Mouse (Mus musculus) kidney, adult 2 months (tissue): Measurements from ENCODE around the gene Defb15. TPM values are rescaled to one million over a fixed set of nuclear protein-coding genes. Genes with fewer than 3 reads are reported as not detected.
"Not testable (repeated sequence)": the region's sequence is repeated elsewhere in the genome, so short reads cannot be mapped to it uniquely, and the experiment has no call there.

Experiments
- DNase-seq: peaks from one replicate; pipeline ENCODE4 v3.0.0; 2021
- H3K27ac ChIP-seq: fragments of 200-500 bp; 2 replicates; pipeline ENCODE4 v1.5.1; 2012; ENCODE audit warnings: low read depth, low read length, control low read depth, inconsistent platforms; ENCODE audit not compliant: insufficient read depth
- H3K27me3 ChIP-seq: fragments of 200-500 bp; replicated peaks from 2 replicates; pipeline ENCODE4 v1.6.1; 2012; ENCODE audit warnings: mild to moderate bottlenecking, moderate library complexity, low read length, inconsistent platforms; ENCODE audit not compliant: control insufficient read depth, insufficient read depth
- H3K36me3 ChIP-seq: fragments of 200-500 bp; 2 replicates; pipeline ENCODE4 v1.6.1; 2012; ENCODE audit warnings: mild to moderate bottlenecking, moderate library complexity, low read length, inconsistent platforms; ENCODE audit not compliant: control insufficient read depth, insufficient read depth
- H3K4me1 ChIP-seq: fragments of 200-500 bp; 2 replicates; pipeline ENCODE4 v1.6.1; 2011; ENCODE audit warnings: low read length; ENCODE audit not compliant: control insufficient read depth, insufficient read depth
- H3K4me3 ChIP-seq: fragments of 200-500 bp; 2 replicates; pipeline ENCODE4 v1.5.1; 2011; ENCODE audit warnings: mild to moderate bottlenecking, low read depth, low read length, control low read depth; ENCODE audit not compliant: insufficient read depth
- CTCF ChIP-seq: fragments of 200-500 bp; conservative IDR thresholded peaks from 2 replicates; pipeline ENCODE4 v1.5.1; 2011; ENCODE audit warnings: low read depth, mild to moderate bottlenecking, control low read depth, low read length, moderate library complexity, mixed read lengths; ENCODE audit not compliant: insufficient read depth, insufficient read length
- POLR2A ChIP-seq: fragments of 200-500 bp; IDR thresholded peaks from one replicate; pipeline ENCODE4 v1.6.1; 2011; ENCODE audit warnings: low read depth, low read length, control low read depth
- WGBS: fragments of 180-500 bp; shearing (Covaris S2); methylation state at CpG from one replicate; pipeline ENCODE4 v1.1.7; 2018; 5-methylcytosine and 5-hydroxymethylcytosine counted together
- polyA plus RNA-seq: library from polyadenylated mRNA; depleted of rRNA; stranded (reverse); fragments of >200 nt; gene quantifications from 2 replicates; pipeline ENCODE4 v1.2.3, GENCODE M21; 2012

Gene Defb15
- polyA plus RNA-seq, 1 experiment: not detected

DNA sequence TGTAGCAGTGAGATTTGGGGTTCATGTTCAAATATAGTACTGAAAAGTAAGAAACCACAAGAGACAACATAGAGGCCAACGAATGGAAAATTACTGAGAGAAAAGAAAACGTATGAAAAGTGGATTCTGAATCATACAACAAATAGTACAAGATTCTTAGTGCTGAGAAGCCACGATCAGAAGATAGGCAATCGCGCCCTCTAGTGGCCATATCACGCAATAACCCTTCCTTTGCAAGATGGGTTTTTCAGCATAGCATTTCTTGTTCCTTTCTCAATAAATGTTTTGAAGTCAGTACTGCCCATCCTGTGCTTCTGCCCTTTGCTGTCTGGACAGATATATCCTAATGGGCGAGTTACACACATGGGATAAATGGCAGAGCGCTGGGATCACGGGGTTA, 22.8 kb upstream of the Defb15 start:
- TF ChIP-seq CTCF: peak; percentile 68
- TF ChIP-seq POLR2A: no peak
- peak; percentile 51 for DNase-seq
- WGBS: 5% methylated on average over 9 of the region's 9 CpGs
- H3K36me3 ChIP-seq: no peaks in the 10 kb centered on the region
- H3K4me3 ChIP-seq: no peak overlapping the region
- no peak overlapping the region for H3K27ac ChIP-seq
- H3K4me1 ChIP-seq: no peaks in the 10 kb centered on the region
- no peaks in the 10 kb centered on the region for H3K27me3 ChIP-seq

DNA sequence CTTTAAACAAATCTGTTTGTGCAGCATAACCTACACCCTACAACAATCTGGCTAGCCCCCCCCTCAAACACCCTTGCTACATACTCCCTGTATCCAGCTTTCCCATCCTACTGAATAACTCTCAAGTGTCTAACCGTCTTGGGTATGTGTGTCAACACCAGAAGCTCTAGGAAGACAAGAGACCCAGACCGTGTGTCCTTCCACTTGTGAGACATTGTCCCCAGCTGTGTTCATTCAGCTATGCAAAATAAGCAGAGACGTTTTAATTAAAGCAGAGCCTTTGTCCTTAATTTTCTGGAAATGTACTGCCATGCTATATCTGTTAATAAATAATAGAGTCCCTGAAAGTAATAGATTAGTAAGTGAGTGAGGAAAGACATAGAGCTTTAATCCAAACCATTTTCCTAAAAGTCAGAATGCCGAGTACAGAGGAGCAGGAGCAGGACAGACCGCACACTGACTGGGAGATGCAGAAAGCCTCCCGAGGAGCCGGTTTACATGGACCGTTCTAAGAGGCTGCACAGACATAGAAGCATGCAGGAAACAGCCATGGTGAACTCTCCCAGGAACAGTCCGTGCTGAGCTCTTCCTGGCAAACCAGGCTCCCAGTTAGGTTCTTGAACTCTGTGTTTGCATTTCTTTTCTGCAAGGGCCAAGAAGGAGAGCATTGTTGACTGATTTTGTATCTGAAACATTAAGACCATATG, 15.0 kb upstream of the Defb15 start:
- no peaks in the 10 kb centered on the region for H3K36me3 ChIP-seq
- 33% methylated on average over 9 of the region's 9 CpGs for WGBS
- no peak overlapping the region for H3K27ac ChIP-seq
- H3K4me3 ChIP-seq: no peak overlapping the region
- H3K4me1 ChIP-seq: peaks cover 6% of the 10 kb centered on the region
- TF ChIP-seq CTCF: no peak
- no peak for TF ChIP-seq POLR2A
- peak; percentile 26 for DNase-seq
- H3K27me3 ChIP-seq: no peaks in the 10 kb centered on the region

DNA sequence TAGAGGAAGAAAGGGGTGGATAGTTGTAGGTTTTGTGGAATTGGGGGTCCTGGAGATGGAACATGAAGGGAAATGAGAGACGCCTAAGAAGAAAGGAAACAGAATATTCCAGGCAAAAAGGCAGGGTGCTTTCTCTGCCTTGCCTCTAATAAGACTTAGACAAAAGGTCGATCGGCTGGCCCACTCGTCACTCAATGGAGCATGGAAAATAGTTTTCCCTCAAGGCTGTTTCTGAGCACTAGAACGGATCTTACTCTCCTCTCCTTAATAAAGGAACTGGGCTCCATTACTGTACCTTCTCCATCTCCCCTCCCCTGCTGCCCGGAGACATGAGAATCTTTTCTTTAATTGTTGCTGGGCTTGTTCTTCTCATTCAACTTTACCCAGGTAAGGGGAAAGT, 14.0 kb upstream of the Defb15 start, which contains the start of gene Defb13:
TSS of gene Defb13 (plus strand) at position 301 of the 400 bp plus-strand sequence.
- Histone ChIP-seq H3K4me1 (peaks cover 6% of the 10 kb centered on the region), H3K27ac (no peak within 1 kb of the TSS), H3K27me3 (no peaks in the 10 kb centered on the region), H3K36me3 (no peaks in the 10 kb centered on the region), H3K4me3 (no peak within 1 kb of the TSS)
- DNase-seq: no peak
- no peak for TF ChIP-seq POLR2A
- no peak for TF ChIP-seq CTCF
- 65% methylated on average over 6 of the region's 6 CpGs for WGBS

GRCm38 (mm10) chr8:21938052-21938451, 5.5 kb upstream of the Defb15 start, which contains the start of gene Defb35:
TSS of gene Defb35 (plus strand) at chr8:21938352.
- H3K36me3 ChIP-seq, H3K27me3 ChIP-seq, H3K27ac ChIP-seq, H3K4me3 ChIP-seq, DNase-seq, H3K4me1 ChIP-seq: not testable (repeated sequence)
- WGBS: 82% methylated on average over 4 of the region's 4 CpGs

DNA sequence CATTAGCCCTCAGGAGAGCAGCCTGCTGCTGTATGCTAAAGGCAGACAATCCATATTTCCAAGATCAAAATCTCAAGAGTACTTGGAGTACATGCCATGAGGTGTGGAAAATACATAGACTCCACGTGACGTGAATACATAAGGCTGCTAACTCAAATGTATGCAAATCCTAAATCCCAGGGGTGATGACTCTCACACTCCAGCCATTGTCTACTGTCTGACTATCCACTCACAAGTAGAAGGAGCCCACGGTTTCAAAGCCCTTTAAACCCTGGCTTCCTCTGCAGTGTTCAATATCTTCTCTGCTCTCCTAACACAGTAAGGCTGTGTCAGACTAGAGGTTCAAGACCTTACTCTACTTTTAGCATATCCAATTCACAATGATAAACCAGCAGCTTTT, 1.8 kb downstream of the Defb15 start:
- H3K27me3 ChIP-seq, H3K4me3 ChIP-seq, H3K27ac ChIP-seq, H3K4me1 ChIP-seq, DNase-seq, H3K36me3 ChIP-seq: not testable (repeated sequence)
- WGBS: 80% methylated on average over 3 of the region's 3 CpGs

- 87% methylated on average over 3 of the region's 3 CpGs for WGBS
- Histone ChIP-seq H3K36me3 (no peaks in the 10 kb centered on the region), H3K27ac (no peak overlapping the region), H3K4me1 (no peaks in the 10 kb centered on the region), H3K4me3 (no peak overlapping the region), H3K27me3 (no peaks in the 10 kb centered on the region)
- no peak for DNase-seq
- no peak for TF ChIP-seq CTCF
- no peak for TF ChIP-seq POLR2A
These were observed 16.9 kb downstream of the Defb15 start for GRCm38 (mm10) chr8:21915625-21916024.

- no peak overlapping the region for H3K4me3 ChIP-seq
- WGBS: 38% methylated on average over 2 of the region's 2 CpGs
- H3K36me3 ChIP-seq: no peaks in the 10 kb centered on the region
- no peak overlapping the region for H3K27ac ChIP-seq
- no peak for DNase-seq
- no peak for TF ChIP-seq CTCF
- TF ChIP-seq POLR2A: no peak
- H3K4me1 ChIP-seq: no peaks in the 10 kb centered on the region
- H3K27me3 ChIP-seq: no peaks in the 10 kb centered on the region
These were observed 20.0 kb downstream of the Defb15 start for GRCm38 (mm10) chr8:21912554-21912953.
